Mouse (Mus musculus) heart, postnatal 14 days (tissue): ENCODE measurements around the gene 3425401B19Rik. TPM values are rescaled to one million over a fixed set of nuclear protein-coding genes. Genes with fewer than 3 reads are reported as not detected.

Experiments
- DNase-seq, 2 experiments: peaks; one replicate each; pipeline ENCODE4 v3.0.0; 2021 to 2022
- intact Hi-C: fragments of 180-260 bp; cut with DNase I; formaldehyde crosslinking; loops from one replicate; pipeline ENCODE4 v1.15.1; 2025
- long read RNA-seq, 2 experiments: library from polyadenylated mRNA; stranded (forward); transcript quantifications; one replicate each; pipeline ENCODE4 v2.0.0; 2021
- total RNA-seq, 2 experiments: library from RNA; stranded (reverse); gene quantifications; 2 replicates each; pipeline ENCODE4 v1.2.3; 2021

The 3425401B19Rik gene
- 10 to 100 TPM; 82.3 to 85.2 TPM for total RNA-seq
- long read RNA-seq, experiment 1, full-length matches to known transcripts: 2 of 6 reads
- long read RNA-seq, experiment 1, partial matches to known transcripts: 0 of 6 reads
- long read RNA-seq, experiment 1, other reads (novel, unspliced or antisense): 4 of 6 reads
- long read RNA-seq, experiment 2, full-length matches to known transcripts: 1 of 9 reads
- long read RNA-seq, experiment 2, partial matches to known transcripts: 0 of 9 reads
- long read RNA-seq, experiment 2, other reads (novel, unspliced or antisense): 8 of 9 reads

GRCm38 (mm10) chr14:32685124-32685826 is at the start of gene 3425401B19Rik:
3425401B19Rik (minus strand) TSS chr14:32685293.
- intact Hi-C loops: no loop called here
- peak; percentile 30 to 40 for DNase-seq

- intact Hi-C loops: no loop called here
- no peak for DNase-seq
Observed at GRCm38 (mm10) chr14:32732961-32733360, 47.9 kb upstream of the 3425401B19Rik start.

GRCm38 (mm10) chr14:32726864-32727263 is 41.8 kb upstream of the 3425401B19Rik start:
- intact Hi-C loops: no loop called here

GRCm38 (mm10) chr14:32721461-32721860 is 36.4 kb upstream of the 3425401B19Rik start:
- DNase-seq: no peak
- intact Hi-C loops: no loop called here

More at GRCm38 (mm10) chr14:32726864-32727263, 41.8 kb upstream of the 3425401B19Rik start:
- DNase-seq: no peak

- intact Hi-C loops: no loop called here
- DNase-seq: no peak
Observed at GRCm38 (mm10) chr14:32716763-32717439, 31.8 kb upstream of the 3425401B19Rik start.

- intact Hi-C loops: no loop called here
- DNase-seq: no peak
Observed at GRCm38 (mm10) chr14:32715489-32715888, 30.4 kb upstream of the 3425401B19Rik start.

- intact Hi-C loops: no loop called here
- DNase-seq: no peak
Observed at GRCm38 (mm10) chr14:32715076-32715475, 30.0 kb upstream of the 3425401B19Rik start.

- DNase-seq: no peak
Observed at GRCm38 (mm10) chr14:32709861-32710260, 24.8 kb upstream of the 3425401B19Rik start.

GRCm38 (mm10) chr14:32708756-32709155 is 23.7 kb upstream of the 3425401B19Rik start:
- no peak for DNase-seq
- intact Hi-C loops: no loop called here

More at GRCm38 (mm10) chr14:32709861-32710260, 24.8 kb upstream of the 3425401B19Rik start:
- intact Hi-C loops: no loop called here

- intact Hi-C loops: no loop called here
- DNase-seq: peak in 1 of 2 experiments; percentile 32
Observed at GRCm38 (mm10) chr14:32707938-32708337, 22.8 kb upstream of the 3425401B19Rik start.

- intact Hi-C loops: no loop called here
- peak in 1 of 2 experiments; percentile 49 for DNase-seq
Observed at GRCm38 (mm10) chr14:32700972-32701371, 15.9 kb upstream of the 3425401B19Rik start.

- intact Hi-C loops: no loop called here
Observed at GRCm38 (mm10) chr14:32698556-32698955, 13.5 kb upstream of the 3425401B19Rik start.

GRCm38 (mm10) chr14:32697774-32698173 is 12.7 kb upstream of the 3425401B19Rik start:
- intact Hi-C loops: no loop called here
- no peak for DNase-seq

More at GRCm38 (mm10) chr14:32698556-32698955, 13.5 kb upstream of the 3425401B19Rik start:
- DNase-seq: no peak

GRCm38 (mm10) chr14:32696344-32696743 is 11.3 kb upstream of the 3425401B19Rik start:
- DNase-seq: no peak
- intact Hi-C loops: no loop called here

GRCm38 (mm10) chr14:32695906-32696305 is 10.8 kb upstream of the 3425401B19Rik start:
- DNase-seq: no peak
- intact Hi-C loops: no loop called here

- DNase-seq: peak in 1 of 2 experiments; percentile 7
- intact Hi-C loops: no loop called here
Observed at GRCm38 (mm10) chr14:32684735-32685105, 373 bp downstream of the 3425401B19Rik start.

GRCm38 (mm10) chr14:32683982-32684734 is 935 bp downstream of the 3425401B19Rik start:
- DNase-seq: peak in 1 of 2 experiments; percentile 28
- intact Hi-C loops: no loop called here

GRCm38 (mm10) chr14:32683251-32683838 is 1.7 kb downstream of the 3425401B19Rik start:
- intact Hi-C loops: no loop called here
- peak; percentile 50 to 63 for DNase-seq

- intact Hi-C loops: no loop called here
- DNase-seq: no peak
Observed at GRCm38 (mm10) chr14:32682536-32682935, 2.6 kb downstream of the 3425401B19Rik start.

GRCm38 (mm10) chr14:32681603-32682002 is 3.5 kb downstream of the 3425401B19Rik start:
- no peak for DNase-seq
- intact Hi-C loops: no loop called here
